Mouse (Mus musculus) liver, postnatal 0 days (tissue): ENCODE measurements around the gene Hectd3. TPM values are rescaled to one million over a fixed set of nuclear protein-coding genes. Genes with fewer than 3 reads are reported as not detected.

Experiments
- ATAC-seq: fragments of 200-750 bp; cut with Nextera tagmentation; 2 replicates; pipeline ENCODE4 v1.8.0; 2017; ENCODE audit warnings: mild to moderate bottlenecking, moderate library complexity
- DNase-seq: peaks from one replicate; pipeline ENCODE4 v3.0.0-alpha.2; 2016
- H3K27ac ChIP-seq: fragments of 300-500 bp; sonication (generic); 2 replicates; pipeline ENCODE4 v1.5.1; 2014; ENCODE audit warnings: antibody characterized with exemption, moderate library complexity, mild to moderate bottlenecking, low read depth
- H3K27me3 ChIP-seq: fragments of 300-500 bp; sonication (generic); 2 replicates; pipeline ENCODE4 v1.6.1; 2014; ENCODE audit warnings: low read length, control low read depth, mixed read lengths; ENCODE audit not compliant: insufficient read depth
- H3K36me3 ChIP-seq: fragments of 300-500 bp; sonication (generic); replicated peaks from 2 replicates; pipeline ENCODE4 v1.6.1; 2014; ENCODE audit warnings: mild to moderate bottlenecking, control low read depth, low read length, moderate library complexity, mixed read lengths; ENCODE audit not compliant: insufficient read depth
- H3K4me1 ChIP-seq: fragments of 300-500 bp; sonication (generic); 2 replicates; pipeline ENCODE4 v1.6.1; 2014; ENCODE audit warnings: antibody characterized with exemption, mild to moderate bottlenecking, control low read depth; ENCODE audit not compliant: insufficient read depth
- H3K4me2 ChIP-seq: fragments of 300-500 bp; sonication (generic); 2 replicates; pipeline ENCODE4 v1.6.1; 2014; ENCODE audit warnings: low read depth, mild to moderate bottlenecking, low read length, moderate library complexity, mixed read lengths
- H3K4me3 ChIP-seq: fragments of 300-500 bp; sonication (generic); 2 replicates; pipeline ENCODE4 v1.5.1; 2014; ENCODE audit warnings: low read depth, low read length
- H3K9ac ChIP-seq: fragments of 300-500 bp; sonication (generic); replicated peaks from 2 replicates; pipeline ENCODE4 v1.6.1; 2014; ENCODE audit warnings: mild to moderate bottlenecking, moderate library complexity
- H3K9me3 ChIP-seq: fragments of 300-500 bp; sonication (generic); 2 replicates; pipeline ENCODE4 v1.6.1; 2016; ENCODE audit warnings: mild to moderate bottlenecking, control low read depth, low read length, mixed read lengths
- CTCF ChIP-seq: sonication (generic); IDR thresholded peaks from 2 replicates; pipeline ENCODE4 v1.5.1; 2016; ENCODE audit warnings: antibody characterized with exemption, low read depth
- EP300 ChIP-seq: IDR thresholded peaks from 2 replicates; pipeline ENCODE4 v1.6.1; 2016; ENCODE audit warnings: antibody characterized with exemption, low read depth, mild to moderate bottlenecking
- WGBS: fragments of 180-500 bp; shearing (Covaris S2); extraction: QIAGEN DNeasy Blood & Tissue Kit; methylation state at CpG from one replicate; pipeline ENCODE4 v1.1.7; 2014; ENCODE audit not compliant: insufficient replicate concordance; 5-methylcytosine and 5-hydroxymethylcytosine counted together
- polyA plus RNA-seq: library from polyadenylated mRNA; unstranded; fragments of >200 nt; fragmentation: Nextera tagmentation; extraction: Ambion mirVana; gene quantifications from 2 replicates; pipeline ENCODE4 v1.2.1, GENCODE M21; 2015

Hectd3 gene
- polyA plus RNA-seq, 1 experiment from 2014 or later, result 5.2 TPM

DNA sequence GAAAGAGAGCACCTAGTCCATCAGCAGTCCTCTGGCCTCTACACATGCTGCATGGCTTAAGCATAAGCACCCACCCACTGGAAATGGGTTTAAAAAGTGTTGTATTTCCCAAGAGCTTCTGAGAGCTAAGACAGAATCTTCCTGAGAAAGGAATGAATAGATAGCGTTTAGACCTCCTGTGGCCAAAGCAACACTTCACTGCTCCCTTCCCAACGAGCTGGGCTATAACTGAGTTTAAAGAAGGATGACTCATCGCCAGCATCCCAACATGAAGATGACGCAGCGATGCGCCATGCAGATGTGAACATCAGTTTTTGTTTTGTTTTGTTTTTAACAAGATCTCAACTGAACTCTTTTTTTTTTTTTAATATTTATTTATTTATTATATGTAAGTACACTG lies 18.5 kb downstream of the Hectd3 start:
- 78% methylated on average over 6 of the region's 6 CpGs for WGBS
- Histone ChIP-seq H3K4me1 (no peaks in the 10 kb centered on the region), H3K36me3 (no peaks in the 10 kb centered on the region), H3K4me3 (no peak overlapping the region), H3K27ac (no peak overlapping the region), H3K9ac (no peak overlapping the region), H3K4me2 (no peak overlapping the region), H3K27me3 (no peaks in the 10 kb centered on the region), H3K9me3 (no peaks in the 10 kb centered on the region)
- no peak for ATAC-seq
- TF ChIP-seq CTCF (no peak), EP300 (no peak)
- no peak for DNase-seq

DNA sequence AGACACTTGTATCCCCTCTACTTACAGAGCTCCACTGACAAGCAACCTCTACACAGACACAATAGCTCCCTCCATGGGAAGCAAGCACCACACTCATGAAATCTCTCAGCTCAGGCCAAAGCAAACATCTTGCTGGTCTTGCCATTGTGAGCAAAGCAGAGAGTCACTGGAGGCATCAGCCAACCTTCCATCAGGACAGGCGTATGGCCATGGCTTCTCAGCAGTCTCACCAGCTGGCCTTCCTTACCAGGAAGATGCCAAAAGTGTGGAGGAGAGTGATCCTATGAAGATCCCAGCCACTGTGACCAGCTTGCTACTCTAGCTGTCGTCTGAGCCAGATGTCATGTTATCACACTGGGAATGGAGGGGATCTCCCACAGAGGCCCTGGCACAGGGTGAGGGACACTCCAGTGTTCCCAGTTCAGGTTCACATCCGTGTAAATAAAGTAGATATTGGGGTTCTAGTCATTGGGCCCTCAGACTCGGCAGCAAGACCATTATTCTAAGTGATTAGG lies 19.8 kb downstream of the Hectd3 start:
- Histone ChIP-seq H3K9ac (no peak overlapping the region), H3K9me3 (no peaks in the 10 kb centered on the region), H3K4me1 (no peaks in the 10 kb centered on the region), H3K4me3 (no peak overlapping the region), H3K36me3 (no peaks in the 10 kb centered on the region), H3K4me2 (no peak overlapping the region), H3K27ac (no peak overlapping the region), H3K27me3 (no peaks in the 10 kb centered on the region)
- 65% methylated on average over 4 of the region's 4 CpGs for WGBS
- DNase-seq, result no peak
- no peak for ATAC-seq
- no peak for TF ChIP-seq CTCF

DNA sequence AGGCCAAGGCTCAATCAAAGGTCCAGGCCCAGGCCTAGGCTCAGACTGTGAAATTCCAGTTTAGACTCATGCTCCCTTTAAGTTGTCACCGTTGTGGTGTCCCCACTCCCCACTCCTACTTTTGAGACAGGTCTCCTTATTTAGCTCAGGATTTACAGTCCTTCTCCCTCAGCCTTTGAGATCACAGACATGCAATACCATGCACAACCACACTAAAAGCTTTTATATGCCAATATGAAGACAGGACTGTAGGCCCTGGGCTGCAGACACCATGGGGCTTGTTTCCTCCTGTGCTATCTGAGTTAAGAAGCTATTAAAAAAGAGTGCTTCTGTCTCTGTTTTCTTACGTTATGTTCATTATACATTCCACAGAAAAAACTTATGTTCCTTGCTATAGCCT lies 22.6 kb downstream of the Hectd3 start:
- Histone ChIP-seq H3K4me3 (no peak overlapping the region), H3K4me1 (peaks cover 5% of the 10 kb centered on the region; the same call in 1 of the 2 replicates), H3K27ac (no peak overlapping the region), H3K27me3 (no peaks in the 10 kb centered on the region), H3K9ac (no peak overlapping the region), H3K4me2 (no peak overlapping the region), H3K36me3 (no peaks in the 10 kb centered on the region; the same call in 1 of the 2 replicates), H3K9me3 (no peaks in the 10 kb centered on the region)
- 81% methylated on average over 2 of the region's 2 CpGs for WGBS
- DNase-seq, result no peak
- no peak for ATAC-seq
- TF ChIP-seq CTCF, result peak; percentile 8; the same call in 1 of the 2 replicates
- TF ChIP-seq EP300, result no peak

GRCm38 (mm10) chr4:117018327-117018726 lies 23.2 kb downstream of the Hectd3 start:
- no peak overlapping the region for H3K27ac ChIP-seq
- no peak for DNase-seq
- H3K9me3 ChIP-seq, result no peaks in the 10 kb centered on the region
- 84% methylated on average over 7 of the region's 7 CpGs for WGBS
- no peak for TF ChIP-seq CTCF
- TF ChIP-seq EP300, result no peak
- no peak overlapping the region for H3K4me2 ChIP-seq
- no peak overlapping the region for H3K4me3 ChIP-seq
- H3K36me3 ChIP-seq, result no peaks in the 10 kb centered on the region; the same call in 1 of the 2 replicates
- H3K9ac ChIP-seq, result no peak overlapping the region
- H3K27me3 ChIP-seq, result no peaks in the 10 kb centered on the region
- ATAC-seq, result no peak
- H3K4me1 ChIP-seq, result peaks cover 5% of the 10 kb centered on the region; the same call in 1 of the 2 replicates

DNA sequence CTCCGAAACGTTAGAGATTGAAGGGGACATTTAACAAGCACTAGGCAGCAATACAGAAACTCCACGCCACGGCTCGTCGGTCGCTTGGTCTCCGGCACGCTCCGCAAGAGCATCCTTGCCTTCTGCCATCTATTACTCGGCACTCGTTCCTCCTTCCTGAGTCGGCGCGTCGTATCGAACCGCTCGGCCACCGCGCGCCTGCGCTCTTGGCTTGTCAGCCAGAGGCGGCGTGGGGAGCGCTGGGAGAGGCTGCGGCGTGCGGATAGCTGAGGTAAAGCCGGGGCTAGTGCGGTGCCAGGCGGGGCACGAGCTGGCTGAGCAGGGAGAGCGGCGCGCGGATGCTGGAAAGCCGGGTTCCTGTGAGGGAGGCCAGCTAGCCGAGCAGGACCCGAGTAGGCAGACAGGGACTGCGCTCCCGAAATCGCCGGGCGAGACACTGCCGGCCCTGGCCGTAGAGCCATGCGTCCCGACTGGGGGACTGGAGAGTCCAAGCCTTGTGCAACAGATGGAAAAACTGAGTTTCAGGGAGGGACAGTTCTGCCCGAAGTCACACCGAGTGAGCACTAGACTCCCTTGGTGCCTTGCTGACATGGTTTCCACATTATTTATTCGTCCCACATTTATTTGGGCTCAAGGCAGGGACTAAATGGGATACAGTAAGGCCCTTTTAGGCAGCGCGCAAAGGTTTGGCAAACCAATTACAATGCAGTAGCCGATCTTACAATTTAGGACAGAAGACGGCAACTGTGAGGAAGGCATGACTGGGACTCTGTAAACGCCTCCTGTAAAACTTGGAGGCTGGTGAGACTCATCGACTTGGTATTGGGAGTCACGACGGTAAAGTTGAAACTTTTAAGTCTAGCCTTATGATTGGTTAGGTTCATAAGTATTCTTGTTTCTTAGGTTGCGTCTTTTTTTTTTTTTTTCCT lies 24.4 kb downstream of the Hectd3 start, which contains the start of gene Eif2b3:
Eif2b3 (plus strand) TSS at position 197 of the 929 bp plus-strand sequence.
- H3K4me2 ChIP-seq, result peak within 1 kb of the TSS; percentile 75
- peak within 1 kb of the TSS; percentile 60 for H3K27ac ChIP-seq
- ATAC-seq, result peak; percentile 100
- H3K4me3 ChIP-seq, result peak within 1 kb of the TSS; percentile 74
- peak; percentile 93 for DNase-seq
- no peaks in the 10 kb centered on the region for H3K27me3 ChIP-seq
- peak within 1 kb of the TSS; percentile 81 for H3K9ac ChIP-seq
- under 1% methylated on average over 60 of the region's 61 CpGs for WGBS
- TF ChIP-seq EP300, result no peak
- peak; percentile 29 for TF ChIP-seq CTCF
- H3K4me1 ChIP-seq, result peaks cover 5% of the 10 kb centered on the region; the same call in 1 of the 2 replicates
- H3K36me3 ChIP-seq, result no peaks in the 10 kb centered on the region; the same call in 1 of the 2 replicates
- H3K9me3 ChIP-seq, result no peaks in the 10 kb centered on the region

DNA sequence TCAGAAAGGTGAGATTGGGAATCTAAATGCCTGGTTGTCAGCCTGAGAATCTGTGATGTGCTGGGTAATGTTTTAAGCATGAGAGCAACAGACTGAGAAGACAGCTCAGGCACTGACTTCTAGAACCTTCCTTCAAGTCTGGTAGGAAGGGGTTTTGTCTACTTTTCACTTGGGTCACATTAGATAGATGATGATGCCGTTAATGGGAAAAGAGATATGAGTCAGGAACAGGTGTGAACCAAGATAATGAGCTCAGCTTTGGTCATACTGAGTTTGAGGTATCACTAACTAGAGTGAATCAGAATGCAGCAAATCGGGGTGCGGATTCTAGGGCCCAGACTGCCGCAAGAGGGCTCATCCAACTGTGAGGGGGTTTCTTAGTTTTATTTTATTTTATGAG lies 28.4 kb downstream of the Hectd3 start:
- peaks cover 4% of the 10 kb centered on the region; the same call in 1 of the 2 replicates for H3K36me3 ChIP-seq
- WGBS, result 84% methylated on average over 4 of the region's 4 CpGs
- no peak overlapping the region for H3K4me3 ChIP-seq
- no peak overlapping the region for H3K27ac ChIP-seq
- DNase-seq (no peak), ATAC-seq (no peak)
- no peaks in the 10 kb centered on the region for H3K27me3 ChIP-seq
- H3K4me1 ChIP-seq, result peaks cover 5% of the 10 kb centered on the region; the same call in 1 of the 2 replicates
- no peak for TF ChIP-seq CTCF
- no peak for TF ChIP-seq EP300
- H3K9ac ChIP-seq, result no peak overlapping the region
- H3K9me3 ChIP-seq, result no peaks in the 10 kb centered on the region
- H3K4me2 ChIP-seq, result no peak overlapping the region
